Mouse (Mus musculus): ENCODE data around the gene Clcn7.
"Not testable (repeated sequence)": the region's sequence is repeated elsewhere in the genome, so short reads cannot be mapped to it uniquely, and the experiment has no call there.

Clcn7 gene

GRCm38 (mm10) chr17:25133275-25133698 is at the start of gene Clcn7:
Clcn7 (plus strand) TSS chr17:25133391.
- peak; percentile 79 to 91 for DNase-seq (ENCODE audit: low spot score in 2 of 2)

- no peak for DNase-seq (ENCODE audit: low spot score in 2 of 2)
These were observed 49.7 kb upstream of the Clcn7 start, which contains the start of gene Tmem204 for GRCm38 (mm10) chr17:25083444-25083931. Tmem204 (minus strand) TSS chr17:25083591.

- no peak for DNase-seq (ENCODE audit: low spot score in 2 of 2)
These were observed 48.3 kb upstream of the Clcn7 start for GRCm38 (mm10) chr17:25084835-25085385.

- DNase-seq (ENCODE audit: low spot score in 2 of 2) = no peak
These were observed 46.5 kb upstream of the Clcn7 start for GRCm38 (mm10) chr17:25086724-25087123.

- no peak for DNase-seq (ENCODE audit: low spot score in 2 of 2)
These were observed 44.0 kb upstream of the Clcn7 start for GRCm38 (mm10) chr17:25089158-25089557.

GRCm38 (mm10) chr17:25090450-25090849 is 42.7 kb upstream of the Clcn7 start:
- no peak for DNase-seq (ENCODE audit: low spot score in 2 of 2)

- DNase-seq (ENCODE audit: low spot score in 2 of 2) = no peak
These were observed 37.0 kb upstream of the Clcn7 start for GRCm38 (mm10) chr17:25096221-25096620.

GRCm38 (mm10) chr17:25100052-25100451 is 33.1 kb upstream of the Clcn7 start:
- no peak for DNase-seq (ENCODE audit: low spot score in 2 of 2)

GRCm38 (mm10) chr17:25101338-25101737 is 31.9 kb upstream of the Clcn7 start:
- no peak for DNase-seq (ENCODE audit: low spot score in 2 of 2)

- no peak for DNase-seq (ENCODE audit: low spot score in 2 of 2)
These were observed 25.4 kb upstream of the Clcn7 start for GRCm38 (mm10) chr17:25107786-25108185.

GRCm38 (mm10) chr17:25109578-25109977 is 23.6 kb upstream of the Clcn7 start:
- peak; percentile 22 to 34 for DNase-seq (ENCODE audit: low spot score in 2 of 2)

- DNase-seq (ENCODE audit: low spot score in 2 of 2) = no peak
These were observed 22.6 kb upstream of the Clcn7 start for GRCm38 (mm10) chr17:25110590-25110989.

GRCm38 (mm10) chr17:25111220-25111619 is 22.0 kb upstream of the Clcn7 start:
- DNase-seq (ENCODE audit: low spot score in 2 of 2) = no peak

GRCm38 (mm10) chr17:25111739-25112422 is 21.3 kb upstream of the Clcn7 start:
- no peak for DNase-seq (ENCODE audit: low spot score in 2 of 2)

GRCm38 (mm10) chr17:25112423-25112810 is 20.8 kb upstream of the Clcn7 start:
- no peak for DNase-seq (ENCODE audit: low spot score in 2 of 2)

GRCm38 (mm10) chr17:25114908-25115645 is 18.1 kb upstream of the Clcn7 start:
- no peak for DNase-seq (ENCODE audit: low spot score in 2 of 2)

GRCm38 (mm10) chr17:25115664-25116432 is 17.3 kb upstream of the Clcn7 start, which contains the start of gene Telo2:
Telo2 (minus strand) TSS chr17:25115967.
- DNase-seq (ENCODE audit: low spot score in 2 of 2) = peak; percentile 93

GRCm38 (mm10) chr17:25117263-25117662 is 15.9 kb upstream of the Clcn7 start:
- peak; percentile 50 to 51 for DNase-seq (ENCODE audit: low spot score in 2 of 2)

- no peak for DNase-seq (ENCODE audit: low spot score in 2 of 2)
These were observed 12.8 kb upstream of the Clcn7 start, which contains the start of gene Ptx4 for GRCm38 (mm10) chr17:25120406-25120805. Ptx4 (plus strand) TSS chr17:25120760.

GRCm38 (mm10) chr17:25123979-25124378 is 9.2 kb upstream of the Clcn7 start:
- DNase-seq (ENCODE audit: low spot score in 2 of 2) = peak; percentile 38 to 52

- DNase-seq (ENCODE audit: low spot score in 2 of 2) = not testable (repeated sequence)
These were observed 7.6 kb upstream of the Clcn7 start for GRCm38 (mm10) chr17:25125442-25126060.
